Mouse (Mus musculus) erythroblast, embryonic 14.5 days (primary cell): ENCODE measurements around the gene Myh9. TPM values are rescaled to one million over a fixed set of nuclear protein-coding genes. Genes with fewer than 3 reads are reported as not detected.

Experiments used
- H3K27me3 ChIP-seq: 2 replicates; pipeline ENCODE4 v1.6.1; 2012; ENCODE audit warnings: inconsistent platforms; ENCODE audit not compliant: control insufficient read depth
- H3K36me3 ChIP-seq: 2 replicates; pipeline ENCODE4 v1.6.1; 2012; ENCODE audit warnings: mild to moderate bottlenecking, inconsistent platforms; ENCODE audit not compliant: control insufficient read depth
- H3K4me1 ChIP-seq: 2 replicates; pipeline ENCODE4 v1.6.1; 2012; ENCODE audit warnings: inconsistent platforms; ENCODE audit not compliant: control insufficient read depth
- H3K4me3 ChIP-seq: replicated peaks from 2 replicates; pipeline ENCODE3; 2012; ENCODE audit warnings: moderate library complexity, mild to moderate bottlenecking, inconsistent platforms
- H3K9me3 ChIP-seq: 2 replicates; pipeline ENCODE4 v1.6.1; 2012; ENCODE audit warnings: low read length, inconsistent platforms, mixed read lengths; ENCODE audit not compliant: control insufficient read depth
- GATA1 ChIP-seq: IDR thresholded peaks from 2 replicates; pipeline ENCODE4 v1.6.1; 2012; ENCODE audit warnings: low read length, inconsistent platforms, mixed read lengths
- TAL1 ChIP-seq: IDR thresholded peaks from 3 replicates; pipeline ENCODE4 v1.6.1; 2012; ENCODE audit warnings: low read length, inconsistent platforms, mixed read lengths
- polyA plus RNA-seq: library from polyadenylated mRNA; stranded (reverse); fragments of >175 nt; gene quantifications from 2 replicates; pipeline ENCODE4 v1.2.3, GENCODE M21; 2012

The Myh9 gene
- polyA plus RNA-seq, 1 experiment, result 10.4 TPM

DNA sequence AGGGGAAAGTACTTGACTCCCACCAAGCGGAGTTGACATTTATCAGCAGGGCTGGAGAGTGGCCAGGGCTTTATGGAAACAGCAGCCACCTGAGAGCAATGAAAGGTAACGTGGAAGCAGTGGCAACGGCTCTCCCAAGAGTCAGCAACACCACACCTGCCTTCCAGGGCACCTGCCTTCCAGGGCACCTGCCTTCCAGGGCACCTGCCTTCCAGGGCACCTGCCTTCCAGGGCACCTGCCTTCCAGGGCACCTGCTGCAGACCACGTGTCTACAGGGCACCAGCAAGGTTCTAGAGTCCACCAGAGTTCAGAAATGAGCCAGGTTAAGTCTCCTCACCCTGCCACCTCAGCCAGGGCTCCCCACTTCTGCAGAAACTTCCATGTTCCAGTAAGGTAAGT is 48.9 kb downstream of the Myh9 start:
- Histone ChIP-seq H3K9me3 (no peaks in the 10 kb centered on the region), H3K4me3 (no peak overlapping the region), H3K4me1 (peaks cover 3% of the 10 kb centered on the region; the same call in 1 of the 2 replicates), H3K36me3 (peaks cover 98% of the 10 kb centered on the region), H3K27me3 (no peaks in the 10 kb centered on the region)
- TF ChIP-seq GATA1, result no peak
- no peak for TF ChIP-seq TAL1

DNA sequence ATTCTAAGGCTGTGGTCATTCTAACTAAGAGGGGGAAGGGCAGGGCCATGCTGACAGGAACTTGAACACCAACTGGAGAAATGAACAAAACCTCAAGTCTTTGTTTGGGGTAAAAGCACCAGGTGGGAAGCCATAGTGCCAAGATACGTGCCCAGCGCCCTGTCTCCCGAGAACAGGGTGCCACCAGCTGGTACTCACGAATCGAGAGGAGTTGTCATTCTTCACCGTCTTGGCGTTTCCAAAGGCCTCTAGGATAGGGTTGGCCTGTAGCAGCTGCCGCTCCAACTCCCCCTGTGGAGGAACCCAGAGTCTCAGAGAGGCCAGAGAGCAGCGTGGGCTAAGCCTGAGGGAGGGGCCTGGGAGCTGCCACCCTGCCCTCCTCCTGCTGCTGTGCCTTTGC is 49.9 kb downstream of the Myh9 start:
- Histone ChIP-seq H3K4me1 (no peaks in the 10 kb centered on the region; the same call in 1 of the 2 replicates), H3K36me3 (peaks cover 98% of the 10 kb centered on the region), H3K9me3 (no peaks in the 10 kb centered on the region), H3K27me3 (no peaks in the 10 kb centered on the region), H3K4me3 (no peak overlapping the region)
- TF ChIP-seq GATA1 (no peak), TAL1 (no peak)

DNA sequence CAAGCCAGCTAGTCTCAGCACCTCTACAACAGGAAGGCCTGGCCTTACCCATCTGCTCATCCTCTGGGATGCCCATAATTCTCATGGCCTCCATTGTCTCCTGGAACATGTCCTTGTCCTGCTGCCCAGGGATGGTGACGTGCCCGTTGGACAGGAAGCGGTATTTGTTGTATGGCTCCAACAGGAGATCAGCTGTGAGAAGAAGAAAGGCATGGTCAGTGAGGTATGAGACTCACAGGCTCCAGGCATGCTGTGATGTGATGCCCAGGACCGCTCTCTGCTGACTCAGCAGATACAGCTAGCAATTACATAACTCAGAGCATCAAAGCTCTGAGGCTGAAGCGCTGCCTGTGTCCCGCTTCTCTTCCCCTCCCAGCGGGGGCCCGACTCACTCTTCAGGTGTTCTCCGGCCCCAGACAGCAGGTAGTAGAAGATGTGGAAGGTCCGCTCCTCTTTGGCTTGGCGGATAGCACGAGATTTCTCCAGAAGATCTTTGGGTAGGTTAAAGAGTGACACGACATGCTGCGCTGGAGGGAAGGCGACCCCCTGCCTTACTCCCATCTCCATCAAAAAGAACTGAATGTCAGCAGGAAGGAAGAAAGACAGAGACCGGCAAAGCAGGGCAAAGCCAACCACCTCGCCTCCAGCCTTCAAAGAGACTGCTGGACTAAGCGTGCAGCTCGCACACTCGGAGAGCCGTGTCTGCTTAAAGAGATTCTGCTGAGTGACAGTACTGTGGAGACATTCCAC is 51.1 kb downstream of the Myh9 start:
- no peaks in the 10 kb centered on the region for H3K27me3 ChIP-seq
- peaks cover 98% of the 10 kb centered on the region for H3K36me3 ChIP-seq
- no peak overlapping the region for H3K4me3 ChIP-seq
- H3K4me1 ChIP-seq, result no peaks in the 10 kb centered on the region
- no peak for TF ChIP-seq GATA1
- H3K9me3 ChIP-seq, result no peaks in the 10 kb centered on the region

DNA sequence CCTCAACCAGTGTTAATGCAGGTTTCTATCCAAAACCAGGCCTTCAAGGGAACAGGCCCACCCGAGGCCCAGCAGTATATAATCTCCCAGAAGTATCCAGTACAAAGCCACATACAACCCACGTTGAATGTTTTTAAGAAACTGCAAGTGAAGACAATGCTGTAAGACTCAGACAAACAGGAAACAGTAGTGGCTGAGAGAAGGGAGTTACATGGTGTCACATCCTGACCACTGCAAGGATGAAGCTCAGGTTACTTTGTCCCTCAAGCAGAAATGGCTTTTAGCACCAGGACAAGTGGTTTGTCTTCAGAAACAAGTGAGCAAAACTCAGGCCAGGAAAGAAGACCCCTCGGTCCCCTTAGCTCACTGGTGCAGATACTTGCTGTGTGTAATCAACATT is 52.8 kb downstream of the Myh9 start:
- H3K36me3 ChIP-seq, result peaks cover 100% of the 10 kb centered on the region

DNA sequence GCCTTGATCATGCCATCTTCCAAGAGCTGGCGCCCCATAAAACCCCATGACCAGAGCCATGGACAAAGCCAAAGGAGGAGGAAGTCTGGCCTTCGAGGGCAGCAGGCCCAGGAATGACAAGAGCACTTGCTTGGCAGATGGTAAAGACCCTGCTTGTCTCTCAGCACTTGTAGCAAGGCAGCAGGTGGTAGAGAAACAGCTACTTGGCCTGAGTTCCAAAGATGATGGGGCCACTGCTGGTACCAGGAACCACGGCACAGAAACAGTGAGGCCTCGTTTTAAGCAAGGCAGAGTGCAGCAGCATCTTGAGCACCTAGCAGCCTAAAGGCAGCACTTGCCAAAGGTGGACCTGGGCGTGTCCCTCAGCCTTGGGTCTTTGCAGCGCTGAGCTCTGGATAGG is 53.6 kb downstream of the Myh9 start:
- TF ChIP-seq TAL1 (no peak), GATA1 (no peak)
- Histone ChIP-seq H3K4me3 (no peak overlapping the region), H3K27me3 (no peaks in the 10 kb centered on the region), H3K9me3 (no peaks in the 10 kb centered on the region), H3K4me1 (no peaks in the 10 kb centered on the region), H3K36me3 (peaks cover 100% of the 10 kb centered on the region)

More for the DNA sequence above, 52.8 kb downstream of the Myh9 start:
- TF ChIP-seq TAL1 (no peak), GATA1 (no peak)
- H3K9me3 ChIP-seq, result no peaks in the 10 kb centered on the region
- H3K4me1 ChIP-seq, result no peaks in the 10 kb centered on the region
- no peak overlapping the region for H3K4me3 ChIP-seq
- no peaks in the 10 kb centered on the region for H3K27me3 ChIP-seq

DNA sequence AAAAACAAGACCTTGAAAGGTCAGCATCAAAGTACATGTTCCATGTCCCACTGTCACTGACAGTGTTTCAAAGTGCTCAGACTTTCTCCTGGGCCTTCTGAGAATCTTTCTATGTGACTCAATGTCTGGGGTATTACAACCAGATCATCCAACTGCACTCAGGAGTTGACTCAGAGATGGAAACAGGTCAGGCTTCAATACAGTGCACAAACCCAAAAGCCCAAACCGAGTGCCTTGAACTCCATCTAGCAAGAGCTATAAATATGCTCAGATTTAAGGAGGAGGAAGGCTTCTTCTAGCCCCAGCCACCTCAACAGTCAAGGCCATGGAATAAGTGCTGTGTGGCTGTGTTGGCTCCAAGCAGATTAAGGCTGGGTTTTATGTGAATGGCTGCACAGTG is 56.2 kb downstream of the Myh9 start:
- TF ChIP-seq GATA1 (no peak), TAL1 (no peak)
- Histone ChIP-seq H3K4me1 (no peaks in the 10 kb centered on the region), H3K27me3 (no peaks in the 10 kb centered on the region), H3K4me3 (no peak overlapping the region), H3K36me3 (peaks cover 100% of the 10 kb centered on the region), H3K9me3 (no peaks in the 10 kb centered on the region)

DNA sequence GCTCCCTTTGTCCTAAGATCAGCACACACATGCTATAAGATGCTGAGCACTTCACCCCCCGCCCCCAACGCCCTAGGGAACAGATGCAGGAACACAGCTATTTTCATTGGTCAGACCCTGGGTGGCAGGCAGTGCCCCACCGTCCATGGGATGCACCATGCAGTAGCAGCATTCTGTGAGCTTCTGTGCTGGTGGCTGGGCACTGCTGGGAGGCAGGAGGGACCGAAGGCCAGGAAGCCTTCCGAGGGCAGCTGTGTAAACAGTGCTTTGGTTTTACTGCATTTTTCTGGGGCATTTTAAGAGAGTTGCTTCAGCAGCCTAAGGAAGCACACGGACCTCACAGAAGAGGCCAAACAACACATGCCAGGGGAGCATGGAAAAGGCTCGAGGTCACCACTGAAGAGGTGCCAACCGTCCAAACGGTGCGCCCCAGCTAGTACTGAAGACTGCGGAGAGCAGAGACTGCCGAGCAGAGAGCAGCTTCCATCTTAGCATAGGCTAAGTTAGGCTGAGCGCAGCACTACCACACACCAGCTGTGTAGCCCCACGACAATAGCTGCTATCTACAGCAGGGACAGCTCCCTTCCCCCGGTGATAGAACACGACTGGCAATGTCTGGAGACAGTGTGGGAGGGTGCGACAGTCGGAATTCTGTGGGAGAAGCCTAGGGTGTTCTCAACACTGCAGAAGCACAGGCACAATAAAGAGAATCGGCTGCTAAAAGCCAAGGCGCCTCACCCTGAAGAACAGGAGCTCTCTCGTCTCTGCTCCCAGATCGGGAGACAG is 57.7 kb downstream of the Myh9 start:
- no peaks in the 10 kb centered on the region for H3K4me1 ChIP-seq
- no peaks in the 10 kb centered on the region for H3K27me3 ChIP-seq
- no peaks in the 10 kb centered on the region for H3K9me3 ChIP-seq
- H3K4me3 ChIP-seq, result no peak overlapping the region
- H3K36me3 ChIP-seq, result peaks cover 100% of the 10 kb centered on the region
- TF ChIP-seq GATA1, result no peak
- no peak for TF ChIP-seq TAL1

DNA sequence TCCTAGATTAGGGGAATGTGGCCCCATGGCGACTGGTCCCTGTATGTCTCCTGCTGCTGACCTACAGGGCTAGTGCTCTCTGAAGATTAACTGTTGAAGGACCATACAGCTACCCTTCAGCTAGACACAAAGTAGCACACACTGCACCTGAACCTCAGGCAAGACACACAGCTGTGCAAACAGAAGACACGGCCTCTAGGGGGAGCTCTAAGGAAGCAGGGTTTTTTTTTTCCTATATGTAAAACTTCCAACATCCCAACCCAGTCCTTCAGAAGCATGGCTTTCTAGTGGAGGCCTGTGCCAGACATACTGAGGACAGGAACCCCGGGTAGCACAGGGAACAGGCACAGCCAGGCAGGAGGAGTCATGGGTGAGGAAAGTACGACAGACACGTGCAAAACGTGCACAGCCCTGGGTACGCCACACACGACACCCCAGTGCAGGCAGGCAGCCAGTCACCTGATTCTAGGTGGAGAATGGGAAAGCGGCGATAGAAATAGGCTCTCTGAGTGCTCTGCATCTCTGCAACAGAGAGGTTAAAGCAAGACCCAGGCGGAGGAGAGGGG is 59.4 kb downstream of the Myh9 start:
- Histone ChIP-seq H3K9me3 (no peaks in the 10 kb centered on the region), H3K4me3 (no peak overlapping the region), H3K36me3 (peaks cover 100% of the 10 kb centered on the region), H3K4me1 (no peaks in the 10 kb centered on the region), H3K27me3 (no peaks in the 10 kb centered on the region)
- TF ChIP-seq GATA1, result no peak
- TF ChIP-seq TAL1, result no peak
